Mouse (Mus musculus) left cerebral cortex, postnatal 14 days (tissue): Measurements from ENCODE around the gene Bmp8a. TPM values are rescaled to one million over a fixed set of nuclear protein-coding genes. Genes with fewer than 3 reads are reported as not detected.
"Not testable (repeated sequence)": the region's sequence is repeated elsewhere in the genome, so short reads cannot be mapped to it uniquely, and the experiment has no call there.

Experiments
- DNase-seq, 2 experiments: peaks; one replicate each; pipeline ENCODE4 v3.0.0; 2021 to 2022; ENCODE audit warnings: low spot score in 2 of 2, mixed read lengths in 1 of 2
- intact Hi-C: fragments of 180-260 bp; cut with DNase I; formaldehyde crosslinking; loops from one replicate; pipeline ENCODE4 v1.15.1; 2025
- total RNA-seq, 2 experiments: library from RNA; stranded (reverse); gene quantifications; 2 replicates each; pipeline ENCODE4 v1.2.3; 2021

Gene Bmp8a
- total RNA-seq, 2 experiments from 2014 or later = 0.24 to 0.30 TPM

- intact Hi-C loops = no loop called here
- DNase-seq = no peak
Measured at GRCm38 (mm10) chr4:123334177-123334576, 8.9 kb downstream of the Bmp8a start.

GRCm38 (mm10) chr4:123333151-123333550, 9.9 kb downstream of the Bmp8a start:
- intact Hi-C loops = no loop called here
- no peak for DNase-seq

- intact Hi-C loops, DNase-seq: not testable (repeated sequence)
Measured at GRCm38 (mm10) chr4:123331961-123332360, 11.1 kb downstream of the Bmp8a start.

GRCm38 (mm10) chr4:123331326-123331725, 11.7 kb downstream of the Bmp8a start:
- intact Hi-C loops = no loop called here
- no peak for DNase-seq

- no peak for DNase-seq
- intact Hi-C loops = no loop called here
Measured at GRCm38 (mm10) chr4:123328946-123329345, 14.1 kb downstream of the Bmp8a start.

GRCm38 (mm10) chr4:123327630-123328029, 15.4 kb downstream of the Bmp8a start:
- intact Hi-C loops = no loop called here
- DNase-seq = no peak

GRCm38 (mm10) chr4:123326087-123326486, 17.0 kb downstream of the Bmp8a start:
- intact Hi-C loops = no loop called here

GRCm38 (mm10) chr4:123323534-123323933, 19.5 kb downstream of the Bmp8a start, which contains the start of gene Oxct2a:
Oxct2a (minus strand) TSS chr4:123323634.
- intact Hi-C loops = no loop called here
- no peak for DNase-seq

More at GRCm38 (mm10) chr4:123326087-123326486, 17.0 kb downstream of the Bmp8a start:
- DNase-seq = no peak

GRCm38 (mm10) chr4:123322910-123323309, 20.1 kb downstream of the Bmp8a start:
- intact Hi-C loops, DNase-seq: not testable (repeated sequence)

GRCm38 (mm10) chr4:123314497-123314896, 28.6 kb downstream of the Bmp8a start:
- intact Hi-C loops = no loop called here
- DNase-seq = no peak

- intact Hi-C loops = no loop called here
- no peak for DNase-seq
Measured at GRCm38 (mm10) chr4:123313010-123313409, 30.0 kb downstream of the Bmp8a start.

- intact Hi-C loops = no loop called here
- no peak for DNase-seq
Measured at GRCm38 (mm10) chr4:123311845-123312244, 31.2 kb downstream of the Bmp8a start.

- intact Hi-C loops = loop anchor here (5.0 kb wide), 1 partner anchor 34 kb away; the partner anchor contains the start of gene Bmp8a
- no peak for DNase-seq
Measured at GRCm38 (mm10) chr4:123308292-123308691, 34.8 kb downstream of the Bmp8a start.

- intact Hi-C loops = loop anchor here (5.0 kb wide), 1 partner anchor 35 kb away; the partner anchor contains the start of gene Bmp8a
- peak; percentile 39 to 57 for DNase-seq
Measured at GRCm38 (mm10) chr4:123306999-123307398, 36.1 kb downstream of the Bmp8a start.

GRCm38 (mm10) chr4:123305789-123306188, 37.3 kb downstream of the Bmp8a start:
- intact Hi-C loops = loop anchor here (5.0 kb wide), 1 partner anchor 37 kb away; the partner anchor contains the start of gene Bmp8a

GRCm38 (mm10) chr4:123298980-123299670, 43.9 kb downstream of the Bmp8a start:
- DNase-seq = no peak
- intact Hi-C loops = no loop called here

More at GRCm38 (mm10) chr4:123305789-123306188, 37.3 kb downstream of the Bmp8a start:
- peak; percentile 30 to 72 for DNase-seq

GRCm38 (mm10) chr4:123298226-123298625, 44.8 kb downstream of the Bmp8a start:
- no peak for DNase-seq
- intact Hi-C loops = no loop called here

GRCm38 (mm10) chr4:123297195-123297960, 45.7 kb downstream of the Bmp8a start:
- no peak for DNase-seq
- intact Hi-C loops = no loop called here

- no peak for DNase-seq
- intact Hi-C loops = no loop called here
Measured at GRCm38 (mm10) chr4:123296148-123296534, 46.9 kb downstream of the Bmp8a start.

- intact Hi-C loops = no loop called here
- DNase-seq = no peak
Measured at GRCm38 (mm10) chr4:123295516-123296147, 47.4 kb downstream of the Bmp8a start.
